Comparison of ENCODE assay signal across 9 mouse cellular contexts in genomic region chr2:152189640-152190039, GRCm38 (mm10). TPM values are rescaled to one million over a fixed set of nuclear protein-coding genes. Genes with fewer than 3 reads are reported as not detected.
A peak's percentile ranks its signal among the peaks of the same experiment; 100 is the strongest.
DNase-seq lines count a peak whose midpoint lies in the region; ATAC-seq lines count a peak whose summit lies in the region.
"Had no signal": no experiment of that assay in that cellular context is flagged by ENCODE, and none has a peak within 500 bp of the region (broad histone marks: within the 10 kb centered on the region; RNA-seq: fewer than 3 reads in every experiment).

No protein-coding gene starts in this region.

- H3K27me3 ChIP-seq in lung, embryonic 15.5 days: no peaks in the 10 kb centered on the region

- peak overlapping the region; percentile 45; the same call in 1 of the 2 replicates for H3K27ac ChIP-seq in lung, embryonic 15.5 days

- ATAC-seq in lung, embryonic 15.5 days (ENCODE audit: borderline replicate concordance, extremely low read depth, low FRiP score, low TSS enrichment): peak; percentile 68
- no peak for ATAC-seq in megakaryocyte, adult 5-6 weeks (ENCODE audit: poor library complexity, severe bottlenecking)

- H3K4me3 ChIP-seq in lung, embryonic 15.5 days: no peak overlapping the region

- no peak overlapping the region for H3K4me2 ChIP-seq in lung, embryonic 15.5 days

- DNase-seq in adrenal gland, postnatal 10 days: peak; percentile 30
- DNase-seq in adrenal gland, adult 2 months: no peak
- no peak for DNase-seq in lung, postnatal 36 days
- peak; percentile 59 to 60 for DNase-seq in heart, postnatal 10 days
- DNase-seq in skeletal muscle tissue, adult 2 months (ENCODE audit: low read depth, low spot score): peak; percentile 25
- no peak for DNase-seq in spleen, adult 18-20 months

- no peaks in the 10 kb centered on the region for H3K4me1 ChIP-seq in lung, embryonic 15.5 days

- no peaks in the 10 kb centered on the region for H3K9me3 ChIP-seq in lung, embryonic 15.5 days

- H3K36me3 ChIP-seq in lung, embryonic 15.5 days: no peaks in the 10 kb centered on the region

- intact Hi-C loops in heart, postnatal 10 days (cut with DNase I): loop anchor here (2.0 kb wide), 1 partner anchor 47 kb away; the partner anchor contains the start of gene Tcf15

- no peak overlapping the region for H3K9ac ChIP-seq in lung, embryonic 15.5 days

- WGBS in lung, embryonic 15.5 days: 50% methylated on average over 9 of the region's 9 CpGs

RNA-seq across cellular contexts. Expression of gene Csnk2a1, which starts 37.0 kb away (rescaled TPM):
- 100 to 1,000 TPM in 1 of 2 experiments, 10 to 100 TPM in 1; 96.6 to 109 TPM for total RNA-seq in adrenal gland, postnatal 10 days (2021)
- total RNA-seq in adrenal gland, adult 2 months (2021): 10 to 100 TPM; 91.7 to 93.7 TPM
- 8.4 and 10.6 TPM in 2 replicates for polyA plus RNA-seq in adrenal gland, adult 2 months (2012; rRNA removed)
- polyA plus RNA-seq in lung, embryonic 15.5 days (2015; fragmentation: Nextera tagmentation; extraction: Ambion mirVana): 76.7 and 83.7 TPM in 2 replicates
- 100 to 1,000 TPM; 106 to 107 TPM for total RNA-seq in heart, postnatal 10 days (2021)
- 53.9 and 60.9 TPM in 2 replicates for total RNA-seq in megakaryocyte, adult 5-6 weeks (2015)
- total RNA-seq in megakaryocyte, adult 5-6 weeks (2017): 95.3 and 105 TPM in 2 replicates

RNA-seq across cellular contexts. Expression of gene Tcf15, which starts 46.3 kb away (rescaled TPM):
- total RNA-seq in adrenal gland, postnatal 10 days (2021): 10 to 100 TPM; 22.8 to 28.8 TPM
- 1 to 10 TPM; 2.8 to 5.7 TPM for total RNA-seq in adrenal gland, adult 2 months (2021)
- polyA plus RNA-seq in adrenal gland, adult 2 months (2012; rRNA removed): 19.0 and 32.0 TPM in 2 replicates
- 7.8 and 9.0 TPM in 2 replicates for polyA plus RNA-seq in lung, embryonic 15.5 days (2015; fragmentation: Nextera tagmentation; extraction: Ambion mirVana)
- total RNA-seq in heart, postnatal 10 days (2021): 10 to 100 TPM; 44.1 to 53.6 TPM
- total RNA-seq in megakaryocyte, adult 5-6 weeks (2015): not detected in 2 replicates
- not detected in 2 replicates for total RNA-seq in megakaryocyte, adult 5-6 weeks (2017)
- total RNA-seq: monocyte, adult 5-6 weeks had no signal

Comparison
In these comparisons a context has a peak if more than half of its experiments do, and no peak if none do; other contexts are left out.
1. DNase-seq: peak in adrenal gland, postnatal 10 days (single experiment), heart, postnatal 10 days (2 of 2) and skeletal muscle tissue, adult 2 months (single experiment); none in adrenal gland, adult 2 months (single experiment), lung, postnatal 36 days (single experiment) and spleen, adult 18-20 months (0 of 2).